ENCODE assay signal across 13 mouse cellular contexts in the genomic region with DNA sequence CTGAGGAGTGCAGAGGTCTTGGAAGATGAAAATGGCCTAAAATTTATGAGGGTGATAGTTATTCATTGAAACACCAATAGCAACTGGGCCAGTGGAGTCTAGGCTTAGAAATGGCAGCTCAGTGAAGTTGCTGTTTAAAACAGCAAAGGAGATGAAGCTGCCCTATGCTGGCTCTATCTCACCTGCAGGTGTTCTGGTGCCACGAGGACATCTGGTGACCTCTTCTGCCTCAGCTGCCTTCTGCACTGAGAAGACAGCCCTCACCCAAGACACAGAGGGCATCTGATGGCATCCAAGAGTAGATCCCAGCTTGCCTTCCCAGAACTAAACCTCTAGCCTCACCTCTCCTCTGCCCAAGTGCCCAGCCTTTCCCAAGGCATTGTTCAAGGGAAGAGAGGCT.
"Had no signal": no experiment of that assay in that cellular context is flagged by ENCODE, and none has a peak within 500 bp of the region (broad histone marks: within the 10 kb centered on the region; RNA-seq: fewer than 3 reads in every experiment).

No protein-coding gene starts in this region.

- DNase-seq: gastrocnemius, postnatal 14 days; gastrocnemius, postnatal 36 days; heart, adult 11 months; heart, adult 2 months; heart, postnatal 14 days; heart, postnatal 36 days; kidney, adult 11 months; kidney, adult 2 months; kidney, postnatal 10 days; kidney, postnatal 36 days; layer of hippocampus, adult 9-11 months had no signal

- ATAC-seq: hindbrain, postnatal 0 days; intestine, embryonic 16.5 days had no signal
